Mouse (Mus musculus) midbrain, embryonic 13.5 days (tissue): Measurements from ENCODE around the gene Tmprss12. TPM values are rescaled to one million over a fixed set of nuclear protein-coding genes. Genes with fewer than 3 reads are reported as not detected.
"Not testable (repeated sequence)": the region's sequence is repeated elsewhere in the genome, so short reads cannot be mapped to it uniquely, and the experiment has no call there.

Source experiments
- ATAC-seq: fragments of 200-750 bp; cut with Nextera tagmentation; 2 replicates; pipeline ENCODE4 v1.8.0; 2017; ENCODE audit warnings: mild to moderate bottlenecking, moderate TSS enrichment, moderate library complexity
- H3K27ac ChIP-seq: fragments of 300-500 bp; sonication (generic); 2 replicates; pipeline ENCODE4 v1.5.1; 2015; ENCODE audit warnings: inconsistent platforms, mild to moderate bottlenecking, moderate library complexity
- H3K27me3 ChIP-seq: fragments of 300-500 bp; sonication (generic); 2 replicates; pipeline ENCODE4 v1.6.1; 2015; ENCODE audit warnings: mild to moderate bottlenecking, inconsistent platforms
- H3K36me3 ChIP-seq: fragments of 300-500 bp; sonication (generic); 2 replicates; pipeline ENCODE4 v1.6.1; 2015; ENCODE audit warnings: mild to moderate bottlenecking, inconsistent platforms
- H3K4me1 ChIP-seq: fragments of 300-500 bp; sonication (generic); replicated peaks from 2 replicates; pipeline ENCODE4 v1.6.1; 2015; ENCODE audit warnings: inconsistent platforms
- H3K4me2 ChIP-seq: fragments of 300-500 bp; sonication (generic); replicated peaks from 2 replicates; pipeline ENCODE4 v1.6.1; 2015; ENCODE audit warnings: moderate library complexity, mild to moderate bottlenecking, inconsistent platforms
- H3K4me3 ChIP-seq: fragments of 300-500 bp; sonication (generic); replicated peaks from 2 replicates; pipeline ENCODE4 v1.5.1; 2015; ENCODE audit warnings: mild to moderate bottlenecking, inconsistent platforms
- H3K9ac ChIP-seq: fragments of 300-500 bp; sonication (generic); replicated peaks from 2 replicates; pipeline ENCODE4 v1.6.1; 2015; ENCODE audit warnings: mild to moderate bottlenecking, inconsistent platforms
- H3K9me3 ChIP-seq: fragments of 300-500 bp; sonication (generic); 2 replicates; pipeline ENCODE4 v1.6.1; 2016; ENCODE audit warnings: mild to moderate bottlenecking, inconsistent platforms
- WGBS: fragments of 180-500 bp; shearing (Covaris S2); methylation state at CpG from one replicate; pipeline ENCODE4 v1.1.7; 2015; 5-methylcytosine and 5-hydroxymethylcytosine counted together
- polyA plus RNA-seq: library from polyadenylated mRNA; unstranded; fragments of >200 nt; fragmentation: Nextera tagmentation; extraction: Ambion mirVana; gene quantifications from 2 replicates; pipeline ENCODE4 v1.2.1, GENCODE M21; 2015

Tmprss12 gene
- polyA plus RNA-seq, 1 experiment from 2014 or later: not detected

- Histone ChIP-seq H3K9me3 (no peaks in the 10 kb centered on the region), H3K9ac (no peak overlapping the region), H3K27ac (no peak overlapping the region), H3K36me3 (peaks cover 16% of the 10 kb centered on the region), H3K4me3 (no peak overlapping the region), H3K27me3 (no peaks in the 10 kb centered on the region), H3K4me1 (no peaks in the 10 kb centered on the region), H3K4me2 (no peak overlapping the region)
- WGBS: 94% methylated on average over 5 of the region's 5 CpGs
- ATAC-seq: no peak
Observed at GRCm38 (mm10) chr15:100314448-100315145, 34.0 kb downstream of the Tmprss12 start.

GRCm38 (mm10) chr15:100318014-100318671 is 37.5 kb downstream of the Tmprss12 start:
- not testable (repeated sequence) for H3K4me3 ChIP-seq, H3K4me2 ChIP-seq, H3K4me1 ChIP-seq, ATAC-seq, H3K27me3 ChIP-seq, H3K27ac ChIP-seq, H3K9me3 ChIP-seq, H3K9ac ChIP-seq
- H3K36me3 ChIP-seq: peaks cover 13% of the 10 kb centered on the region
- WGBS: 63% methylated on average over 4 of the region's 4 CpGs

- no peaks in the 10 kb centered on the region for H3K27me3 ChIP-seq
- H3K9ac ChIP-seq: no peak overlapping the region
- H3K4me1 ChIP-seq: no peaks in the 10 kb centered on the region
- no peak overlapping the region for H3K27ac ChIP-seq
- H3K4me2 ChIP-seq: no peak overlapping the region
- no peaks in the 10 kb centered on the region for H3K9me3 ChIP-seq
- no peak overlapping the region for H3K4me3 ChIP-seq
- ATAC-seq: no peak
- 84% methylated on average over 1 of the region's 1 CpGs for WGBS
- H3K36me3 ChIP-seq: peaks cover 1% of the 10 kb centered on the region
Observed at GRCm38 (mm10) chr15:100319884-100320283, 39.2 kb downstream of the Tmprss12 start.

GRCm38 (mm10) chr15:100320295-100320905 is 39.8 kb downstream of the Tmprss12 start:
- Histone ChIP-seq H3K9me3 (no peaks in the 10 kb centered on the region), H3K4me3 (no peak overlapping the region), H3K4me1 (no peaks in the 10 kb centered on the region), H3K27me3 (no peaks in the 10 kb centered on the region), H3K4me2 (no peak overlapping the region), H3K27ac (no peak overlapping the region), H3K9ac (no peak overlapping the region), H3K36me3 (no peaks in the 10 kb centered on the region)
- 85% methylated on average over 9 of the region's 9 CpGs for WGBS
- ATAC-seq: no peak

GRCm38 (mm10) chr15:100321134-100321533 is 40.5 kb downstream of the Tmprss12 start:
- H3K4me1 ChIP-seq: no peaks in the 10 kb centered on the region
- no peak overlapping the region for H3K4me2 ChIP-seq
- no peak overlapping the region for H3K9ac ChIP-seq
- ATAC-seq: no peak
- no peak overlapping the region for H3K27ac ChIP-seq
- 62% methylated on average over 5 of the region's 5 CpGs for WGBS
- no peaks in the 10 kb centered on the region for H3K36me3 ChIP-seq
- no peak overlapping the region for H3K4me3 ChIP-seq
- H3K9me3 ChIP-seq: no peaks in the 10 kb centered on the region
- H3K27me3 ChIP-seq: no peaks in the 10 kb centered on the region

- WGBS: 76% methylated on average over 12 of the region's 12 CpGs
Observed at GRCm38 (mm10) chr15:100324021-100324591, 43.5 kb downstream of the Tmprss12 start.

GRCm38 (mm10) chr15:100325235-100325634 is 44.6 kb downstream of the Tmprss12 start:
- no peaks in the 10 kb centered on the region for H3K9me3 ChIP-seq
- H3K27ac ChIP-seq: no peak overlapping the region
- H3K4me1 ChIP-seq: no peaks in the 10 kb centered on the region
- ATAC-seq: no peak
- no peaks in the 10 kb centered on the region for H3K27me3 ChIP-seq
- no peak overlapping the region for H3K9ac ChIP-seq
- H3K4me3 ChIP-seq: no peak overlapping the region
- 94% methylated on average over 3 of the region's 3 CpGs for WGBS
- H3K4me2 ChIP-seq: no peak overlapping the region
- no peaks in the 10 kb centered on the region for H3K36me3 ChIP-seq

More at GRCm38 (mm10) chr15:100324021-100324591, 43.5 kb downstream of the Tmprss12 start:
- ATAC-seq: no peak
- Histone ChIP-seq H3K36me3 (no peaks in the 10 kb centered on the region), H3K4me1 (no peaks in the 10 kb centered on the region), H3K9ac (no peak overlapping the region), H3K27me3 (no peaks in the 10 kb centered on the region), H3K27ac (no peak overlapping the region), H3K9me3 (no peaks in the 10 kb centered on the region), H3K4me3 (no peak overlapping the region), H3K4me2 (no peak overlapping the region)

GRCm38 (mm10) chr15:100328089-100328488 is 47.5 kb downstream of the Tmprss12 start:
- H3K36me3 ChIP-seq, H3K4me1 ChIP-seq, H3K27me3 ChIP-seq, ATAC-seq, H3K4me3 ChIP-seq, H3K9me3 ChIP-seq, H3K27ac ChIP-seq, H3K4me2 ChIP-seq, H3K9ac ChIP-seq: not testable (repeated sequence)
- 66% methylated on average over 4 of the region's 4 CpGs for WGBS

- ATAC-seq, H3K4me3 ChIP-seq, H3K36me3 ChIP-seq, H3K9ac ChIP-seq, H3K27me3 ChIP-seq, H3K9me3 ChIP-seq, H3K4me1 ChIP-seq, H3K4me2 ChIP-seq, H3K27ac ChIP-seq: not testable (repeated sequence)
- 63% methylated on average over 10 of the region's 10 CpGs for WGBS
Observed at GRCm38 (mm10) chr15:100329336-100329735, 48.7 kb downstream of the Tmprss12 start.

- Histone ChIP-seq H3K27ac (no peak overlapping the region), H3K9me3 (no peaks in the 10 kb centered on the region), H3K36me3 (no peaks in the 10 kb centered on the region), H3K4me2 (no peak overlapping the region), H3K4me1 (no peaks in the 10 kb centered on the region), H3K4me3 (no peak overlapping the region), H3K27me3 (no peaks in the 10 kb centered on the region), H3K9ac (no peak overlapping the region)
- ATAC-seq: no peak
- 92% methylated on average over 7 of the region's 7 CpGs for WGBS
Observed at GRCm38 (mm10) chr15:100330739-100331138, 50.1 kb downstream of the Tmprss12 start.

- not testable (repeated sequence) for H3K27me3 ChIP-seq, H3K4me3 ChIP-seq, H3K9me3 ChIP-seq, H3K27ac ChIP-seq, H3K4me2 ChIP-seq, H3K36me3 ChIP-seq, H3K4me1 ChIP-seq, ATAC-seq, H3K9ac ChIP-seq
- WGBS: 48% methylated on average over 3 of the region's 10 CpGs
Observed at GRCm38 (mm10) chr15:100332077-100332961, 51.7 kb downstream of the Tmprss12 start.
